Mouse (Mus musculus): Measurements from ENCODE around the gene Pawr. TPM values are rescaled to one million over a fixed set of nuclear protein-coding genes. Genes with fewer than 3 reads are reported as not detected.

The Pawr gene
- polyA plus RNA-seq, 1 experiment from 2014 or later, result 12.8 TPM

DNA sequence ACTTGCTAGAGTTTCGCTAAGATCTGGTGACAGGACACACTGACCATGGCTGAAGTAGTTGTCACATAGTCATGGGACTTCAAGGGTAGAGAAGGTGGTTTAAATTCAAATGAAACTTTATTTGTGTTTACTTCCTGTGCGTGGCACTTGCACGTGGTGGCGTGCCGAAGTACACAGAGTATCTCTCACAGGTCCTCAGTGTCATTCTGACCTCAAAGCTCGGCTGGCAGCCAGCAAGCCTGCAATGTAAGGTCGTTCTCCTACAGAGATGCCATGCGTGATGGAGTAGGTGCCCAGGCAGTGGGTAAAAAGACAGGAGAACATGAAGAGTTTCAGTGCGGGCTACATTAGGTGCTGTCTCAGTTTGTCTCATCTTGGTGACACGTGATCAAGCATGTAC lies 48.8 kb downstream of the Pawr start:
- peaks cover 3% of the 10 kb centered on the region; the same call in 1 of the 2 replicates for H3K36me3 ChIP-seq (ENCODE audit: control insufficient read depth, insufficient read depth, low read length)
- no peak overlapping the region for H3K9ac ChIP-seq (ENCODE audit: low read depth, low read length)
- ATAC-seq (replicated peaks; ENCODE audit: low FRiP score), result no peak
- H3K4me3 ChIP-seq (ENCODE audit: low read depth, low read length), result no peak overlapping the region
- H3K27me3 ChIP-seq (replicated peaks; ENCODE audit: control insufficient read depth, insufficient read depth, low read length), result no peaks in the 10 kb centered on the region
- no peaks in the 10 kb centered on the region; the same call in 1 of the 2 replicates for H3K4me1 ChIP-seq (replicated peaks; ENCODE audit: control insufficient read depth, insufficient read depth, low read length)
- H3K9me3 ChIP-seq (ENCODE audit: control insufficient read depth, low read length), result no peaks in the 10 kb centered on the region
- WGBS, result 91% methylated on average over 10 of the region's 10 CpGs
- H3K27ac ChIP-seq (ENCODE audit: low read depth, low read length), result no peak overlapping the region
- DNase-seq (ENCODE audit: low spot score), result no peak
- H3K4me2 ChIP-seq, result no peak overlapping the region

DNA sequence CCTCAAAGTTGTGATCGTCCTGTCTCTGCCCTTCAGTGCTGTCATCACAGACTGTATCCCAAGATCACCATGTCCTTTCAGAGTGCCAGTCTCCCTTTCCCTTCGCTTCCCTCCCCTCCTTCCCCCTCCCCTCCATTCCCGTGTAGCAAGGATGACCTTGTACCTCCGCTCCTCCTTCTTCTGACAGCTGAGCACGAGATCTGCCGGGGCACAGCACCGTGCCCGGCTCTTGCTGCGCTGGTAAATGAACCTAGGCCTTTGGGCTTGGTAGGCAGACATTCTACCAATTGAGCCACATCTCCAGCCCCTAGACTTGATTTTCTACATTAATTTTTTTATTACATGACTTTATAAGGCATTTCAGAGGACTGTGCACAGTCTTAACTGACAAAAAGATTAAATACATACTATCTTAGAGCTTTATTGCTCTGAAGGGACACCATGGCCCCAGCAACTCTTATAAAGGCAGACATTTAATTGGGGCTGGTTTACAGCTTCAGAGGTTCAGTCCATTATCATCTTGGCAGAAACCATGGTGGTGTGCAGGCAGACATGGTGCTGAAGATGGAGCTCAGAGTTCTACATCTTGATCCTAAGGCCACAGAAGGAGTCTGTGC lies 52.3 kb downstream of the Pawr start:
- no peak overlapping the region for H3K4me2 ChIP-seq
- H3K27ac ChIP-seq (ENCODE audit: low read depth, low read length), result 0 out of 2 replicates have a peak overlapping the region, but pooled peaks have one; percentile 25
- H3K9ac ChIP-seq (ENCODE audit: low read depth, low read length), result no peak overlapping the region
- H3K36me3 ChIP-seq (ENCODE audit: control insufficient read depth, insufficient read depth, low read length), result peaks cover 3% of the 10 kb centered on the region; the same call in 1 of the 2 replicates
- H3K27me3 ChIP-seq (replicated peaks; ENCODE audit: control insufficient read depth, insufficient read depth, low read length), result no peaks in the 10 kb centered on the region
- no peak overlapping the region for H3K4me3 ChIP-seq (ENCODE audit: low read depth, low read length)
- H3K4me1 ChIP-seq (replicated peaks; ENCODE audit: control insufficient read depth, insufficient read depth, low read length), result no peaks in the 10 kb centered on the region; the same call in 1 of the 2 replicates
- 85% methylated on average over 9 of the region's 9 CpGs for WGBS
- no peaks in the 10 kb centered on the region for H3K9me3 ChIP-seq (ENCODE audit: control insufficient read depth, low read length)
- no peak for DNase-seq (ENCODE audit: low spot score)
- no peak for ATAC-seq (replicated peaks; ENCODE audit: low FRiP score)

DNA sequence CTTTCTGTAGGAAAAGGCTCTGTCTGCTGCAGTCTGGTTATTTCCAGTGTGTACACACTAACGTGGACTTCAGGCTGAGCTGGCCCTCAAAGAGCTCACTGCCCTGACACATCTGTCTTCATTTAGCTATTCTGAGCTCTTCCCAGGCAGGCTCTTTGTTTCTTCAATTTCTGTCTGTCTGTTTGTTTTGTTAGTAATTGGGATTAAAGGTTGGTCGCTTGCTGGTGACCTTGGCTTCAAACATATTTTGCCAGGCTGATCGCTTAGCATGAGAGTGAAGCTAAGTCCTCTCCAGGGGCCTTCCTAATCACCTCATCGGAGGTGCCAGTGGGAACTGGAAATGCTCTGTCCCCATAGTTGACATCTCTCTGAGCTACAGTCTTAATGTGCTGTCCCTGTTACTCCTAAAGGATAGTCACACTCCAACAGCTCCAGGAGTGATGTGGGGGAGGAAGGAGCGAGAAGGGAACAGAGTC lies 53.6 kb downstream of the Pawr start:
- no peaks in the 10 kb centered on the region for H3K9me3 ChIP-seq (ENCODE audit: control insufficient read depth, low read length)
- WGBS, result 59% methylated on average over 5 of the region's 5 CpGs
- peak overlapping the region; percentile 6; the same call in 1 of the 2 replicates for H3K27ac ChIP-seq (ENCODE audit: low read depth, low read length)
- ATAC-seq (replicated peaks; ENCODE audit: low FRiP score) (no peak), DNase-seq (ENCODE audit: low spot score) (no peak)
- H3K27me3 ChIP-seq (replicated peaks; ENCODE audit: control insufficient read depth, insufficient read depth, low read length), result no peaks in the 10 kb centered on the region
- no peak overlapping the region for H3K9ac ChIP-seq (ENCODE audit: low read depth, low read length)
- no peak overlapping the region for H3K4me2 ChIP-seq
- peaks cover 3% of the 10 kb centered on the region; the same call in 1 of the 2 replicates for H3K36me3 ChIP-seq (ENCODE audit: control insufficient read depth, insufficient read depth, low read length)
- no peak overlapping the region for H3K4me3 ChIP-seq (ENCODE audit: low read depth, low read length)
- H3K4me1 ChIP-seq (replicated peaks; ENCODE audit: control insufficient read depth, insufficient read depth, low read length), result no peaks in the 10 kb centered on the region; the same call in 1 of the 2 replicates

- WGBS, result 79% methylated on average over 8 of the region's 8 CpGs
- Histone ChIP-seq H3K4me3 (ENCODE audit: low read depth, low read length) (no peak overlapping the region), H3K36me3 (ENCODE audit: control insufficient read depth, insufficient read depth, low read length) (no peaks in the 10 kb centered on the region; the same call in 1 of the 2 replicates), H3K9ac (ENCODE audit: low read depth, low read length) (no peak overlapping the region), H3K4me2 (no peak overlapping the region), H3K27me3 (replicated peaks; ENCODE audit: control insufficient read depth, insufficient read depth, low read length) (no peaks in the 10 kb centered on the region), H3K4me1 (replicated peaks; ENCODE audit: control insufficient read depth, insufficient read depth, low read length) (no peaks in the 10 kb centered on the region; the same call in 1 of the 2 replicates), H3K27ac (ENCODE audit: low read depth, low read length) (no peak overlapping the region), H3K9me3 (ENCODE audit: control insufficient read depth, low read length) (no peaks in the 10 kb centered on the region)
- no peak for ATAC-seq (replicated peaks; ENCODE audit: low FRiP score)
- no peak for DNase-seq (ENCODE audit: low spot score)
Observed at GRCm38 (mm10) chr10:108388410-108388915, 56.5 kb downstream of the Pawr start.

GRCm38 (mm10) chr10:108389178-108389926 lies 57.4 kb downstream of the Pawr start:
- H3K9ac ChIP-seq (ENCODE audit: low read depth, low read length), result no peak overlapping the region
- DNase-seq (ENCODE audit: low spot score) (no peak), ATAC-seq (replicated peaks; ENCODE audit: low FRiP score) (no peak)
- no peaks in the 10 kb centered on the region for H3K9me3 ChIP-seq (ENCODE audit: control insufficient read depth, low read length)
- no peaks in the 10 kb centered on the region for H3K27me3 ChIP-seq (replicated peaks; ENCODE audit: control insufficient read depth, insufficient read depth, low read length)
- no peaks in the 10 kb centered on the region; the same call in 1 of the 2 replicates for H3K36me3 ChIP-seq (ENCODE audit: control insufficient read depth, insufficient read depth, low read length)
- no peak overlapping the region for H3K4me3 ChIP-seq (ENCODE audit: low read depth, low read length)
- 58% methylated on average over 5 of the region's 5 CpGs for WGBS
- H3K4me1 ChIP-seq (replicated peaks; ENCODE audit: control insufficient read depth, insufficient read depth, low read length), result peaks cover 1% of the 10 kb centered on the region; the same call in 1 of the 2 replicates
- no peak overlapping the region for H3K4me2 ChIP-seq
- no peak overlapping the region for H3K27ac ChIP-seq (ENCODE audit: low read depth, low read length)

- Histone ChIP-seq H3K36me3 (ENCODE audit: control insufficient read depth, insufficient read depth, low read length) (no peaks in the 10 kb centered on the region; the same call in 1 of the 2 replicates), H3K4me1 (replicated peaks; ENCODE audit: control insufficient read depth, insufficient read depth, low read length) (peaks cover 4% of the 10 kb centered on the region; the same call in 1 of the 2 replicates), H3K4me2 (no peak overlapping the region), H3K9me3 (ENCODE audit: control insufficient read depth, low read length) (no peaks in the 10 kb centered on the region), H3K27ac (ENCODE audit: low read depth, low read length) (no peak overlapping the region), H3K4me3 (ENCODE audit: low read depth, low read length) (no peak overlapping the region), H3K9ac (ENCODE audit: low read depth, low read length) (no peak overlapping the region), H3K27me3 (replicated peaks; ENCODE audit: control insufficient read depth, insufficient read depth, low read length) (no peaks in the 10 kb centered on the region)
- DNase-seq (ENCODE audit: low spot score), result no peak
- ATAC-seq (replicated peaks; ENCODE audit: low FRiP score), result no peak
- 56% methylated on average over 4 of the region's 4 CpGs for WGBS
Observed at GRCm38 (mm10) chr10:108389927-108390287, 58.0 kb downstream of the Pawr start.

GRCm38 (mm10) chr10:108391370-108391902 lies 59.5 kb downstream of the Pawr start:
- ATAC-seq (replicated peaks; ENCODE audit: low FRiP score) (no peak), DNase-seq (ENCODE audit: low spot score) (no peak)
- Histone ChIP-seq H3K4me1 (replicated peaks; ENCODE audit: control insufficient read depth, insufficient read depth, low read length) (0 out of 2 replicates have a peak, but pooled peaks cover 4% of the 10 kb centered on the region), H3K4me3 (ENCODE audit: low read depth, low read length) (no peak overlapping the region), H3K9ac (ENCODE audit: low read depth, low read length) (no peak overlapping the region), H3K4me2 (no peak overlapping the region), H3K27ac (ENCODE audit: low read depth, low read length) (no peak overlapping the region), H3K36me3 (ENCODE audit: control insufficient read depth, insufficient read depth, low read length) (no peaks in the 10 kb centered on the region; the same call in 1 of the 2 replicates), H3K9me3 (ENCODE audit: control insufficient read depth, low read length) (no peaks in the 10 kb centered on the region), H3K27me3 (replicated peaks; ENCODE audit: control insufficient read depth, insufficient read depth, low read length) (no peaks in the 10 kb centered on the region)
- 89% methylated on average over 15 of the region's 15 CpGs for WGBS

DNA sequence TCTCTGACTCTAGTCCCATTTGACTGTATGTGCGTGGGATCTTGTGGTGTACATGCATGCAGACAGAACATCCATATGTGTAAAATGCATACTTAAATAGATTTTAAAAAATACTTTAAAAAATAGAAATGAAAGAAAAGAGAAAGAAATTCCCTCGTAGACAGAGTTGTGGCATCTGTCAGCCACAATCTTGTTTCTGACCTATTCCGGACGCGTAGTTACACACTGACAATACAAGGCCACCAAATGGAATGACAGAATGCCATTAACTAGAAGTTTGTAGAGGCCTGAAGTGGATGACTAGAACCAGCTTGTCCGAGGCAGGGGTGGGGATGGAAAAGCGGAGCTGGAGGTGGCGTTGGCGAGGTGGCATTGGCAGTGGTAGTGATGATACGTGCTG lies 60.2 kb downstream of the Pawr start:
- H3K9ac ChIP-seq (ENCODE audit: low read depth, low read length), result no peak overlapping the region
- no peaks in the 10 kb centered on the region for H3K9me3 ChIP-seq (ENCODE audit: control insufficient read depth, low read length)
- H3K4me3 ChIP-seq (ENCODE audit: low read depth, low read length), result no peak overlapping the region
- no peak for ATAC-seq (replicated peaks; ENCODE audit: low FRiP score)
- WGBS, result 93% methylated on average over 10 of the region's 10 CpGs
- no peaks in the 10 kb centered on the region for H3K27me3 ChIP-seq (replicated peaks; ENCODE audit: control insufficient read depth, insufficient read depth, low read length)
- H3K36me3 ChIP-seq (ENCODE audit: control insufficient read depth, insufficient read depth, low read length), result no peaks in the 10 kb centered on the region; the same call in 1 of the 2 replicates
- no peak for DNase-seq (ENCODE audit: low spot score)
- no peak overlapping the region for H3K27ac ChIP-seq (ENCODE audit: low read depth, low read length)
- H3K4me2 ChIP-seq, result no peak overlapping the region
- 0 out of 2 replicates have a peak, but pooled peaks cover 4% of the 10 kb centered on the region for H3K4me1 ChIP-seq (replicated peaks; ENCODE audit: control insufficient read depth, insufficient read depth, low read length)

Data from liver, embryonic 11.5 days (tissue).